Mouse (Mus musculus): ENCODE results near the gene Ephb2.

DNA sequence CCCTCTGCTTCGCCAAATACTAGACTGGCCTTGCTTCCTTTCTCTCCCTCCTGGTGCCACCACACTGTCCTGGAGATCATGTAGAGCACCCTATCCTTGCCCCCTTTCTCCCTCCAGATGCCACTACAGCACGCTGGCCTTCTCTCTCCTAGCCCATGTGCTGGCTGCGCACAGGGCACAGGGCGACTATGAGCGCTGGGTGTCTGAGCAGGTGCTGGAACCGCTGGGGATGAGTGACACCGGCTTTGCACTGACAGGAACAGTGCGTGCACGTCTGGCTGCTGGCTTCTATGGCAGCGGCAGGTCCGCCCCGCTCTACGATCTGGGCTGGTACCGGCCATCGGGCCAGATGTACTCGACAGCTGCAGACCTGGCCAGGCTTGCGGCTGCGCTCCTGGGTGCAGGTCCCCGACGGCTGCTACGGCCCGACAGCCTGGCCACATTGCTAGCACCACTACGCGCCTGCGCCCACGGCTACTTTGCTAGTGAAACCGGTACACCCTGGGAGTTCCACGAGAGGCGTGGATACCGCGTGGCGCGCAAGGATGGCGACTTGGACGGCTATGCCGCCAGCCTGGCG is 198.7 kb downstream of the Ephb2 start:
- TF ChIP-seq CTCF (IDR thresholded peaks at IDR 0.05; ENCODE audit: low read depth, low read length) (no peak), EP300 (IDR thresholded peaks at IDR 0.05; ENCODE audit: insufficient read depth, low read depth, low read length) (no peak), POLR2A (IDR thresholded peaks at IDR 0.05; ENCODE audit: insufficient read depth, low read length) (no peak)
